Mouse (Mus musculus) bone marrow macrophage, adult 2 months (primary cell): ENCODE measurements around the gene Wdr20. TPM values are rescaled to one million over a fixed set of nuclear protein-coding genes. Genes with fewer than 3 reads are reported as not detected.
A peak's percentile ranks its signal among the peaks of the same experiment; 100 is the strongest.

Experiments used
- H3K27ac ChIP-seq: 2 replicates; pipeline ENCODE4 v1.5.1; 2012; ENCODE audit warnings: low read depth, low read length; ENCODE audit not compliant: insufficient read depth
- H3K4me1 ChIP-seq: 2 replicates; pipeline ENCODE4 v1.6.1; 2012; ENCODE audit warnings: low read length; ENCODE audit not compliant: control insufficient read depth, insufficient read depth
- H3K4me3 ChIP-seq: 2 replicates; pipeline ENCODE4 v1.5.1; 2012; ENCODE audit warnings: mild to moderate bottlenecking, low read length, moderate library complexity; ENCODE audit not compliant: insufficient read depth
- CTCF ChIP-seq: IDR thresholded peaks from 2 replicates; pipeline ENCODE4 v1.5.1; 2012; ENCODE audit warnings: low read depth, mild to moderate bottlenecking, low read length, moderate library complexity
- POLR2A ChIP-seq: IDR thresholded peaks from 2 replicates; pipeline ENCODE4 v1.6.1; 2012; ENCODE audit warnings: mild to moderate bottlenecking, low read depth, low read length, borderline replicate concordance
- polyA plus RNA-seq: library from polyadenylated mRNA; stranded (reverse); fragments of >200 nt; gene quantifications from 2 replicates; pipeline ENCODE4 v1.2.4, GENCODE M21; 2012; ENCODE audit not compliant: missing spikeins, insufficient read depth, insufficient read length

Wdr20 gene
- polyA plus RNA-seq, 1 experiment, result 33.7 TPM

GRCm38 (mm10) chr12:110844227-110845130 is 106.7 kb downstream of the Wdr20 start:
- peaks cover 24% of the 10 kb centered on the region for H3K4me1 ChIP-seq
- no peak for TF ChIP-seq POLR2A
- TF ChIP-seq CTCF, result no peak; the same call in 1 of the 2 replicates
- peak overlapping the region; percentile 88 for H3K27ac ChIP-seq
- H3K4me3 ChIP-seq, result peak overlapping the region; percentile 74

GRCm38 (mm10) chr12:110845131-110845880 is 107.6 kb downstream of the Wdr20 start:
- Histone ChIP-seq H3K4me3 (peak overlapping the region; percentile 74), H3K4me1 (peaks cover 24% of the 10 kb centered on the region), H3K27ac (peak overlapping the region; percentile 88)
- no peak for TF ChIP-seq POLR2A
- TF ChIP-seq CTCF, result no peak

GRCm38 (mm10) chr12:110846191-110846765 is 108.5 kb downstream of the Wdr20 start:
- peaks cover 27% of the 10 kb centered on the region for H3K4me1 ChIP-seq
- no peak for TF ChIP-seq POLR2A
- no peak for TF ChIP-seq CTCF
- peak overlapping the region; percentile 68 for H3K4me3 ChIP-seq
- no peak overlapping the region for H3K27ac ChIP-seq

- TF ChIP-seq POLR2A (no peak), CTCF (no peak)
- H3K27ac ChIP-seq, result peak within 1 kb of the TSS; percentile 55
- H3K4me3 ChIP-seq, result peak within 1 kb of the TSS; percentile 68
- peaks cover 31% of the 10 kb centered on the region for H3K4me1 ChIP-seq
Observed at GRCm38 (mm10) chr12:110850010-110850928, 112.5 kb downstream of the Wdr20 start, which contains the start of gene Zfp839. Zfp839 (plus strand) TSS chr12:110850253.

GRCm38 (mm10) chr12:110850929-110851256 is 113.1 kb downstream of the Wdr20 start:
- peak overlapping the region; percentile 68 for H3K4me3 ChIP-seq
- TF ChIP-seq POLR2A, result no peak
- peak overlapping the region; percentile 55 for H3K27ac ChIP-seq
- H3K4me1 ChIP-seq, result peaks cover 33% of the 10 kb centered on the region

- H3K4me3 ChIP-seq, result peak overlapping the region; percentile 68
Observed at GRCm38 (mm10) chr12:110851414-110851813, 113.7 kb downstream of the Wdr20 start.

GRCm38 (mm10) chr12:110851923-110852322 is 114.2 kb downstream of the Wdr20 start:
- H3K27ac ChIP-seq, result 0 out of 2 replicates have a peak overlapping the region, but pooled peaks have one; percentile 7
- peaks cover 29% of the 10 kb centered on the region for H3K4me1 ChIP-seq
- H3K4me3 ChIP-seq, result peak overlapping the region; percentile 68; the same call in 1 of the 2 replicates
- TF ChIP-seq CTCF, result no peak

More at GRCm38 (mm10) chr12:110851414-110851813, 113.7 kb downstream of the Wdr20 start:
- TF ChIP-seq CTCF (no peak), POLR2A (no peak)
- Histone ChIP-seq H3K4me1 (peaks cover 29% of the 10 kb centered on the region), H3K27ac (no peak overlapping the region)

Other genes with a start within 250 kb of the Wdr20 start
- gene Dync1h1, start 136.5 kb upstream of the Wdr20 start, polyA plus RNA-seq, result 59.8 and 104 TPM in 2 replicates
- not detected in 2 replicates for gene 1700001K19Rik, start 55.3 kb upstream of the Wdr20 start, polyA plus RNA-seq
- gene Hsp90aa1, start 35.2 kb upstream of the Wdr20 start, polyA plus RNA-seq, result 156 and 159 TPM in 2 replicates
- gene Mok, start 103.0 kb downstream of the Wdr20 start, polyA plus RNA-seq, result 5.4 and 5.7 TPM in 2 replicates
- gene Zfp839, start 112.3 kb downstream of the Wdr20 start, polyA plus RNA-seq, result 10.9 and 12.7 TPM in 2 replicates
- 30.8 and 35.7 TPM in 2 replicates for gene Cinp, start 151.2 kb downstream of the Wdr20 start, polyA plus RNA-seq
- gene Tecpr2, start 151.3 kb downstream of the Wdr20 start, polyA plus RNA-seq, result 6.6 and 6.8 TPM in 2 replicates
- 2.2 and 2.3 TPM in 2 replicates for gene Ankrd9, start 241.1 kb downstream of the Wdr20 start, polyA plus RNA-seq